Mouse (Mus musculus) liver, postnatal 0 days (tissue): ENCODE measurements around the gene Mvb12b. TPM values are rescaled to one million over a fixed set of nuclear protein-coding genes. Genes with fewer than 3 reads are reported as not detected.

Experiments used
- ATAC-seq: fragments of 200-750 bp; cut with Nextera tagmentation; 2 replicates; pipeline ENCODE4 v1.8.0; 2017; ENCODE audit warnings: mild to moderate bottlenecking, moderate library complexity
- DNase-seq: peaks from one replicate; pipeline ENCODE4 v3.0.0-alpha.2; 2016
- H3K27ac ChIP-seq: fragments of 300-500 bp; sonication (generic); 2 replicates; pipeline ENCODE4 v1.5.1; 2014; ENCODE audit warnings: antibody characterized with exemption, moderate library complexity, mild to moderate bottlenecking, low read depth
- H3K27me3 ChIP-seq: fragments of 300-500 bp; sonication (generic); 2 replicates; pipeline ENCODE4 v1.6.1; 2014; ENCODE audit warnings: low read length, control low read depth, mixed read lengths; ENCODE audit not compliant: insufficient read depth
- H3K36me3 ChIP-seq: fragments of 300-500 bp; sonication (generic); replicated peaks from 2 replicates; pipeline ENCODE4 v1.6.1; 2014; ENCODE audit warnings: mild to moderate bottlenecking, control low read depth, low read length, moderate library complexity, mixed read lengths; ENCODE audit not compliant: insufficient read depth
- H3K4me1 ChIP-seq: fragments of 300-500 bp; sonication (generic); 2 replicates; pipeline ENCODE4 v1.6.1; 2014; ENCODE audit warnings: antibody characterized with exemption, mild to moderate bottlenecking, control low read depth; ENCODE audit not compliant: insufficient read depth
- H3K4me2 ChIP-seq: fragments of 300-500 bp; sonication (generic); 2 replicates; pipeline ENCODE4 v1.6.1; 2014; ENCODE audit warnings: low read depth, mild to moderate bottlenecking, low read length, moderate library complexity, mixed read lengths
- H3K4me3 ChIP-seq: fragments of 300-500 bp; sonication (generic); 2 replicates; pipeline ENCODE4 v1.5.1; 2014; ENCODE audit warnings: low read depth, low read length
- H3K9ac ChIP-seq: fragments of 300-500 bp; sonication (generic); replicated peaks from 2 replicates; pipeline ENCODE4 v1.6.1; 2014; ENCODE audit warnings: mild to moderate bottlenecking, moderate library complexity
- H3K9me3 ChIP-seq: fragments of 300-500 bp; sonication (generic); 2 replicates; pipeline ENCODE4 v1.6.1; 2016; ENCODE audit warnings: mild to moderate bottlenecking, control low read depth, low read length, mixed read lengths
- CTCF ChIP-seq: sonication (generic); IDR thresholded peaks from 2 replicates; pipeline ENCODE4 v1.5.1; 2016; ENCODE audit warnings: antibody characterized with exemption, low read depth
- EP300 ChIP-seq: IDR thresholded peaks from 2 replicates; pipeline ENCODE4 v1.6.1; 2016; ENCODE audit warnings: antibody characterized with exemption, low read depth, mild to moderate bottlenecking
- WGBS: fragments of 180-500 bp; shearing (Covaris S2); extraction: QIAGEN DNeasy Blood & Tissue Kit; methylation state at CpG from one replicate; pipeline ENCODE4 v1.1.7; 2014; ENCODE audit not compliant: insufficient replicate concordance; 5-methylcytosine and 5-hydroxymethylcytosine counted together
- polyA plus RNA-seq: library from polyadenylated mRNA; unstranded; fragments of >200 nt; fragmentation: Nextera tagmentation; extraction: Ambion mirVana; gene quantifications from 2 replicates; pipeline ENCODE4 v1.2.1, GENCODE M21; 2015

Mvb12b gene
- polyA plus RNA-seq, 1 experiment from 2014 or later: 8.1 TPM

DNA sequence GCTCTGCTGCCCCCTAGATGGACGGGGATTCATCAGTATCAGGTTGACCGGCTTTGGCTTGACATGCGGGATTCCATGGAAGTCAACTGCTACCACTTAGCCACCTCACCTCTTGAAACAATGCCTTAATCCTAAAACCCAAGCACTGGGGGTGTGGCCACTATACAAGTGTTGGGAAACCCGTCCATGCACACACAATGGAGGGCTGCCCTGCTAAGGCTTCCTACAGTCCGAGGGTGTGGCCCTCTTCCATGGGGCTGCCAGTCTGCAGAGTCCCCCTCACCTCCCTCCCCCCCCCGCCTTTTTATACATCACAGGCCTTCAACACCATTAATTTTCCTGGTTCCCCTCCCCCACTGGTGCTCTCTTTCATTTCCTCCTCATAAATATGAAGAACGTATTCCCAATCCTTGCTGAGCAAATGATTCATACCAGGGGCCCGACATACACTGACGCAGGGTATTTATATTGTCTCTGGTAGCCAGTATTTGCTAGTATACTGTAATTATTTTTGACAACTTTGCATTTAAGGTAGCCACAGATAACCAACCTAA lies 51.0 kb downstream of the Mvb12b start:
- ATAC-seq (no peak), DNase-seq (no peak)
- TF ChIP-seq CTCF: no peak
- TF ChIP-seq EP300: no peak
- H3K4me3 ChIP-seq: no peak overlapping the region
- no peaks in the 10 kb centered on the region for H3K27me3 ChIP-seq
- H3K27ac ChIP-seq: no peak overlapping the region
- no peaks in the 10 kb centered on the region for H3K9me3 ChIP-seq
- WGBS: 86% methylated on average over 9 of the region's 9 CpGs
- no peak overlapping the region for H3K4me2 ChIP-seq
- peaks cover 28% of the 10 kb centered on the region for H3K4me1 ChIP-seq
- H3K9ac ChIP-seq: no peak overlapping the region
- H3K36me3 ChIP-seq: peaks cover 5% of the 10 kb centered on the region; the same call in 1 of the 2 replicates

GRCm38 (mm10) chr2:33835038-33835437 lies 52.7 kb downstream of the Mvb12b start:
- Histone ChIP-seq H3K9ac (no peak overlapping the region), H3K36me3 (peaks cover 5% of the 10 kb centered on the region; the same call in 1 of the 2 replicates), H3K4me1 (peaks cover 21% of the 10 kb centered on the region), H3K9me3 (no peaks in the 10 kb centered on the region), H3K4me3 (no peak overlapping the region), H3K27ac (no peak overlapping the region), H3K4me2 (no peak overlapping the region), H3K27me3 (no peaks in the 10 kb centered on the region)
- DNase-seq (no peak), ATAC-seq (no peak)
- no peak for TF ChIP-seq CTCF
- TF ChIP-seq EP300: no peak
- 87% methylated on average over 8 of the region's 8 CpGs for WGBS

- Histone ChIP-seq H3K4me3 (no peak overlapping the region), H3K4me2 (no peak overlapping the region), H3K27ac (no peak overlapping the region), H3K4me1 (peaks cover 12% of the 10 kb centered on the region), H3K9ac (no peak overlapping the region), H3K36me3 (peaks cover 2% of the 10 kb centered on the region; the same call in 1 of the 2 replicates), H3K9me3 (no peaks in the 10 kb centered on the region), H3K27me3 (no peaks in the 10 kb centered on the region)
- TF ChIP-seq CTCF: no peak
- no peak for TF ChIP-seq EP300
- 88% methylated on average over 1 of the region's 1 CpGs for WGBS
- ATAC-seq (no peak), DNase-seq (no peak)
These were observed 53.8 kb downstream of the Mvb12b start for GRCm38 (mm10) chr2:33833902-33834301.

DNA sequence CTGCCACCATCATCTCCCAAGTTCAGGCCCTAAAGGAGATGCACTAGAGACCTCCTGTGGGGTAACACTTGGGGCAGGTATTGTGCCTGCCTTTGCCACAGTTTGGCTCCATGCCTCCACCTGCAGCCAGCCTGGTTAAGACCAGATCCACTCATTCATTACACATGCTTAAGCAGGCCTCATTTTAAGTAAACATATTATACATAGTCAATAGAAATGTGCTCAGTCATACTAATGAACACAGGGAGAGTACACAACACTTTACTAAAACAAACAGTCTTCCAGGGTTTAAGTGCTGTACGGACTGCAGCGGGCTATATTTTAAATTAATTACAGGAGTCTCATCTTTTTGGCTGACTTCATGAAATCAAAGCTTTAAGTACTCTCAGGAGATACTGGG lies 57.9 kb downstream of the Mvb12b start:
- Histone ChIP-seq H3K9me3 (no peaks in the 10 kb centered on the region), H3K4me3 (no peak overlapping the region), H3K27me3 (no peaks in the 10 kb centered on the region), H3K4me2 (no peak overlapping the region), H3K9ac (no peak overlapping the region), H3K4me1 (no peaks in the 10 kb centered on the region), H3K27ac (no peak overlapping the region), H3K36me3 (peaks cover 14% of the 10 kb centered on the region)
- TF ChIP-seq EP300: no peak
- TF ChIP-seq CTCF: no peak
- DNase-seq (no peak), ATAC-seq (no peak)
- 93% methylated on average over 2 of the region's 2 CpGs for WGBS

- H3K4me1 ChIP-seq: no peaks in the 10 kb centered on the region
- peaks cover 27% of the 10 kb centered on the region; the same call in 1 of the 2 replicates for H3K36me3 ChIP-seq
- H3K4me2 ChIP-seq: no peak overlapping the region
- H3K9ac ChIP-seq: no peak overlapping the region
- no peaks in the 10 kb centered on the region for H3K27me3 ChIP-seq
- ATAC-seq (no peak), DNase-seq (no peak)
- 87% methylated on average over 6 of the region's 6 CpGs for WGBS
- H3K9me3 ChIP-seq: no peaks in the 10 kb centered on the region
- H3K27ac ChIP-seq: no peak overlapping the region
- TF ChIP-seq EP300: no peak
- TF ChIP-seq CTCF: no peak
- no peak overlapping the region for H3K4me3 ChIP-seq
These were observed 61.0 kb downstream of the Mvb12b start for GRCm38 (mm10) chr2:33826777-33827176.

DNA sequence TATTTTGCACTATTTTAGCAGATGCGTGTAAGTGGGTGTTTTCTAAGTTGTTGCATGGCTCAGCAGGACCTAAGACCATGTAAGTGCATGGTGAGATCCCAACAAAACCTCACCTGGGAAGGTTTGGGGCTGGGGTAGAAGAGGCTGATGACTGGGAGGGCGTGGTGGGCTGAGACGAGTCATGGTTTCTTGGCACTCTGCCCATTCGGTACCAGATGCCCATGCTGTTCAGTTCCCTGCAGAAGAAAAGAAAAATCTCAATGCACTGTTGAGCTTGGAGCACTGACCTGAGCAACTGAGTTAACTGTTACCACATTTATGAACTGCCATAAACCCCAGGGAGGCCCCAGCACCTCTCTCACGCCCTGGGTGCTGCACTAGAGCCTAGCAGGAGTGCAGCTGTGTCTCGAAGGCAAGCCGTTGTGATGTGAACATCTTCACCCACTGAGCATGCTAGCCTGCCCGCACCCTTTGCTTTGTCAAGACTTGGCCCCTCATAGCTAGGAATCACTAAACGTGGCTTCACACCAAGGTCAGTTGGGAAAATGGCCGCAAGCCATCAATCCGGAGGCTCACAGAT lies 62.7 kb downstream of the Mvb12b start:
- H3K27ac ChIP-seq: no peak overlapping the region
- no peak for TF ChIP-seq EP300
- no peak for TF ChIP-seq CTCF
- no peak overlapping the region for H3K4me3 ChIP-seq
- ATAC-seq (no peak), DNase-seq (no peak)
- no peaks in the 10 kb centered on the region for H3K9me3 ChIP-seq
- no peaks in the 10 kb centered on the region for H3K27me3 ChIP-seq
- no peaks in the 10 kb centered on the region for H3K4me1 ChIP-seq
- 81% methylated on average over 11 of the region's 11 CpGs for WGBS
- H3K4me2 ChIP-seq: no peak overlapping the region
- no peak overlapping the region for H3K9ac ChIP-seq
- peaks cover 34% of the 10 kb centered on the region for H3K36me3 ChIP-seq
